In genomic region chr1:162785222-162785621, GRCm38 (mm10) we compare ENCODE assay signal across 23 mouse cellular contexts. TPM values are rescaled to one million over a fixed set of nuclear protein-coding genes. Genes with fewer than 3 reads are reported as not detected.
DNase-seq lines count a peak whose midpoint lies in the region; ATAC-seq and TF ChIP-seq lines count a peak whose summit lies in the region.
"Had no signal": no experiment of that assay in that cellular context is flagged by ENCODE, and none has a peak within 500 bp of the region (broad histone marks: within the 10 kb centered on the region; RNA-seq: fewer than 3 reads in every experiment).

No protein-coding gene starts in this region.

- no peak overlapping the region for H3K27ac ChIP-seq in forebrain, embryonic 14.5 days (ENCODE audit: low read depth, low read length)
- no peak overlapping the region for H3K27ac ChIP-seq in forebrain, embryonic 12.5 days
- no peak overlapping the region for H3K27ac ChIP-seq in forebrain, postnatal 0 days (ENCODE audit: low read depth, low read length)
- no peak overlapping the region for H3K27ac ChIP-seq in forebrain, embryonic 11.5 days (ENCODE audit: low read depth, low read length)
- H3K27ac ChIP-seq in midbrain, embryonic 14.5 days (replicated peaks; ENCODE audit: low read depth, low read length): no peak overlapping the region
- H3K27ac ChIP-seq in midbrain, embryonic 11.5 days (ENCODE audit: low read depth, low read length): no peak overlapping the region
- H3K27ac ChIP-seq: heart, embryonic 15.5 days; hindbrain, embryonic 14.5 days; hindbrain, postnatal 0 days had no signal

- no peak; the same call in 1 of the 2 replicates for ATAC-seq in forebrain, embryonic 14.5 days
- no peak for ATAC-seq in forebrain, embryonic 12.5 days (ENCODE audit: low FRiP score)
- ATAC-seq in forebrain, postnatal 0 days: peak; percentile 56; the same call in 1 of the 2 replicates
- ATAC-seq in forebrain, embryonic 11.5 days (replicated peaks; ENCODE audit: low FRiP score): no peak
- no peak for ATAC-seq in midbrain, embryonic 14.5 days (ENCODE audit: low FRiP score, low TSS enrichment)
- no peak for ATAC-seq in midbrain, embryonic 11.5 days (ENCODE audit: low FRiP score)
- ATAC-seq: activated CD4-positive, CD25-positive, alpha-beta regulatory T cell, adult 4 months; hindbrain, postnatal 0 days; inflammation-experienced regulatory T-cells, adult 6 months had no signal

- no peaks in the 10 kb centered on the region for H3K27me3 ChIP-seq in forebrain, embryonic 14.5 days (replicated peaks; ENCODE audit: control insufficient read depth, insufficient read depth, low read length)
- no peaks in the 10 kb centered on the region for H3K27me3 ChIP-seq in forebrain, embryonic 12.5 days
- no peaks in the 10 kb centered on the region for H3K27me3 ChIP-seq in forebrain, postnatal 0 days (ENCODE audit: insufficient read depth, low read length)
- H3K27me3 ChIP-seq in forebrain, embryonic 11.5 days (ENCODE audit: control insufficient read depth, insufficient read depth, low read length): no peaks in the 10 kb centered on the region
- no peaks in the 10 kb centered on the region for H3K27me3 ChIP-seq in midbrain, embryonic 14.5 days (ENCODE audit: control insufficient read depth, insufficient read depth, low read length)
- H3K27me3 ChIP-seq in midbrain, embryonic 11.5 days (ENCODE audit: control insufficient read depth, insufficient read depth, low read length): no peaks in the 10 kb centered on the region
- H3K27me3 ChIP-seq: heart, embryonic 12.5 days; heart, embryonic 15.5 days had no signal

- DNase-seq in forebrain, embryonic 14.5 days (ENCODE audit: low spot score): peak; percentile 48
- DNase-seq in forebrain, postnatal 0 days: peak; percentile 10
- DNase-seq in forebrain, embryonic 11.5 days (ENCODE audit: low spot score): no peak
- DNase-seq in midbrain, embryonic 14.5 days: peak; percentile 11
- no peak for DNase-seq in midbrain, embryonic 11.5 days (ENCODE audit: low spot score, missing footprints)
- DNase-seq in brain, embryonic 14.5 days (ENCODE audit: low read depth): peak; percentile 60
- DNase-seq: adrenal gland, adult 8-10 months; adrenal gland, postnatal 25 days; cerebellum, adult 18-20 months; cerebellum, adult 9-10 months; cerebellum, postnatal 14 days; gastrocnemius, postnatal 25 days; heart, adult 18-20 months; heart, postnatal 10 days; heart, postnatal 4 days had no signal

- H3K4me1 ChIP-seq in forebrain, embryonic 14.5 days (ENCODE audit: control insufficient read depth, insufficient read depth, low read length): no peaks in the 10 kb centered on the region
- no peaks in the 10 kb centered on the region for H3K4me1 ChIP-seq in forebrain, embryonic 12.5 days
- H3K4me1 ChIP-seq in forebrain, postnatal 0 days (ENCODE audit: insufficient read depth): no peaks in the 10 kb centered on the region
- no peaks in the 10 kb centered on the region for H3K4me1 ChIP-seq in forebrain, embryonic 11.5 days (replicated peaks; ENCODE audit: control insufficient read depth, insufficient read depth, low read length)
- no peaks in the 10 kb centered on the region for H3K4me1 ChIP-seq in midbrain, embryonic 14.5 days (ENCODE audit: control insufficient read depth, insufficient read depth, low read length)
- no peaks in the 10 kb centered on the region for H3K4me1 ChIP-seq in midbrain, embryonic 11.5 days (ENCODE audit: control insufficient read depth, insufficient read depth, low read length)
- H3K4me1 ChIP-seq: heart, embryonic 12.5 days; heart, embryonic 15.5 days had no signal

- no peak for TF ChIP-seq POLR2A in brain, embryonic 14.5 days (IDR thresholded peaks at IDR 0.05; ENCODE audit: borderline replicate concordance, extremely low read depth, insufficient read depth, insufficient read length, poor library complexity, severe bottlenecking)

- no peak overlapping the region for H3K4me3 ChIP-seq in forebrain, embryonic 14.5 days (ENCODE audit: low read depth, low read length)
- no peak overlapping the region for H3K4me3 ChIP-seq in forebrain, embryonic 12.5 days (replicated peaks)
- H3K4me3 ChIP-seq in forebrain, postnatal 0 days (ENCODE audit: low read depth, low read length): no peak overlapping the region
- H3K4me3 ChIP-seq in forebrain, embryonic 11.5 days (ENCODE audit: low read depth, low read length): no peak overlapping the region
- no peak overlapping the region for H3K4me3 ChIP-seq in midbrain, embryonic 14.5 days (replicated peaks; ENCODE audit: low read depth, low read length)
- H3K4me3 ChIP-seq in midbrain, embryonic 11.5 days (ENCODE audit: low read depth, low read length): no peak overlapping the region
- H3K4me3 ChIP-seq: heart, embryonic 12.5 days; heart, embryonic 15.5 days had no signal

- H3K4me2 ChIP-seq in forebrain, embryonic 14.5 days (ENCODE audit: low read length): no peak overlapping the region
- H3K4me2 ChIP-seq in forebrain, embryonic 12.5 days: no peak overlapping the region
- H3K4me2 ChIP-seq in forebrain, postnatal 0 days (ENCODE audit: low read depth): no peak overlapping the region
- no peak overlapping the region for H3K4me2 ChIP-seq in forebrain, embryonic 11.5 days (ENCODE audit: low read depth, low read length, severe bottlenecking)
- H3K4me2 ChIP-seq in midbrain, embryonic 14.5 days (ENCODE audit: low read length): no peak overlapping the region
- H3K4me2 ChIP-seq in midbrain, embryonic 11.5 days: no peak overlapping the region
- H3K4me2 ChIP-seq: heart, embryonic 12.5 days; heart, embryonic 15.5 days; hindbrain, embryonic 14.5 days had no signal

- no peak overlapping the region for H3K9ac ChIP-seq in forebrain, embryonic 14.5 days (ENCODE audit: low read length)
- H3K9ac ChIP-seq in forebrain, embryonic 12.5 days: no peak overlapping the region
- H3K9ac ChIP-seq in forebrain, postnatal 0 days: no peak overlapping the region
- no peak overlapping the region for H3K9ac ChIP-seq in forebrain, embryonic 11.5 days (ENCODE audit: low read length)
- H3K9ac ChIP-seq in midbrain, embryonic 14.5 days (replicated peaks; ENCODE audit: low read length): no peak overlapping the region
- no peak overlapping the region for H3K9ac ChIP-seq in midbrain, embryonic 11.5 days (ENCODE audit: low read length)
- H3K9ac ChIP-seq: heart, embryonic 12.5 days; heart, embryonic 15.5 days; hindbrain, embryonic 14.5 days had no signal

- WGBS in forebrain, embryonic 14.5 days: 77% methylated on average over 4 of the region's 4 CpGs
- 85% methylated on average over 4 of the region's 4 CpGs for WGBS in forebrain, embryonic 12.5 days
- 56% methylated on average over 4 of the region's 4 CpGs for WGBS in forebrain, postnatal 0 days
- 90% methylated on average over 4 of the region's 4 CpGs for WGBS in forebrain, embryonic 11.5 days
- 73% methylated on average over 4 of the region's 4 CpGs for WGBS in midbrain, embryonic 14.5 days
- 84% methylated on average over 4 of the region's 4 CpGs for WGBS in midbrain, embryonic 11.5 days

- no peaks in the 10 kb centered on the region for H3K36me3 ChIP-seq in forebrain, embryonic 14.5 days (ENCODE audit: control insufficient read depth, insufficient read depth, low read length)
- H3K36me3 ChIP-seq in forebrain, embryonic 12.5 days (replicated peaks): no peaks in the 10 kb centered on the region
- H3K36me3 ChIP-seq in forebrain, postnatal 0 days (ENCODE audit: insufficient read depth): no peaks in the 10 kb centered on the region
- H3K36me3 ChIP-seq in forebrain, embryonic 11.5 days (ENCODE audit: control insufficient read depth, insufficient read depth, low read length): no peaks in the 10 kb centered on the region
- no peaks in the 10 kb centered on the region for H3K36me3 ChIP-seq in midbrain, embryonic 14.5 days (ENCODE audit: control insufficient read depth, insufficient read depth, low read length)
- H3K36me3 ChIP-seq in midbrain, embryonic 11.5 days (ENCODE audit: control insufficient read depth, insufficient read depth, low read length): no peaks in the 10 kb centered on the region
- H3K36me3 ChIP-seq: heart, embryonic 12.5 days; heart, embryonic 15.5 days had no signal

- H3K9me3 ChIP-seq in forebrain, embryonic 14.5 days (replicated peaks; ENCODE audit: control insufficient read depth, low read length): no peaks in the 10 kb centered on the region
- no peaks in the 10 kb centered on the region for H3K9me3 ChIP-seq in forebrain, embryonic 12.5 days
- H3K9me3 ChIP-seq in forebrain, postnatal 0 days (ENCODE audit: low read length): no peaks in the 10 kb centered on the region
- H3K9me3 ChIP-seq in forebrain, embryonic 11.5 days (ENCODE audit: control insufficient read depth, low read length): no peaks in the 10 kb centered on the region
- H3K9me3 ChIP-seq in midbrain, embryonic 14.5 days (ENCODE audit: control insufficient read depth, low read length): no peaks in the 10 kb centered on the region
- no peaks in the 10 kb centered on the region for H3K9me3 ChIP-seq in midbrain, embryonic 11.5 days (ENCODE audit: control insufficient read depth, low read length)
- H3K9me3 ChIP-seq: heart, embryonic 12.5 days; heart, embryonic 15.5 days had no signal

- no peak for TF ChIP-seq CTCF in forebrain, postnatal 0 days (IDR thresholded peaks at IDR 0.05; ENCODE audit: low read depth)
- TF ChIP-seq CTCF in brain, embryonic 14.5 days (IDR thresholded peaks at IDR 0.05; ENCODE audit: borderline replicate concordance, extremely low read depth, insufficient read depth, insufficient read length): no peak

RNA-seq across cellular contexts. Expression of gene Fmo4, which starts 28.6 kb away (rescaled TPM):
- 0.12 and 0.22 TPM in 2 replicates for polyA plus RNA-seq in forebrain, embryonic 14.5 days (2014; fragmentation: Nextera tagmentation; extraction: Ambion mirVana)
- polyA plus RNA-seq in forebrain, embryonic 12.5 days (2016; fragmentation: Nextera tagmentation; extraction: Ambion mirVana): 0.23 TPM in 1 of 2 replicates, not detected in the other
- total RNA-seq in forebrain, postnatal 0 days (2014; rRNA removed): 0.76 and 0.85 TPM in 2 replicates
- polyA plus RNA-seq in forebrain, postnatal 0 days (2015; fragmentation: Nextera tagmentation; extraction: Ambion mirVana): 0.09 and 0.17 TPM in 2 replicates
- 0.37 and 0.71 TPM in 2 replicates for polyA plus RNA-seq in forebrain, embryonic 11.5 days (2014; fragmentation: Nextera tagmentation; extraction: Ambion mirVana)
- 0.27 and 0.33 TPM in 2 replicates for polyA plus RNA-seq in midbrain, embryonic 14.5 days (2014; fragmentation: Nextera tagmentation; extraction: Ambion mirVana)
- 0.85 and 0.86 TPM in 2 replicates for polyA plus RNA-seq in midbrain, embryonic 11.5 days (2014; fragmentation: Nextera tagmentation; extraction: Ambion mirVana)
- 0.55 and 0.79 TPM in 2 replicates for polyA plus RNA-seq in brain, embryonic 14.5 days (2012; rRNA removed)
- total RNA-seq: ES-E14; heart, adult 18-20 months had no signal
- polyA plus RNA-seq: activated CD4-positive, CD25-positive, alpha-beta regulatory T cell, adult 4 months; heart, embryonic 12.5 days; inflammation-experienced regulatory T-cells, adult 6 months had no signal

RNA-seq across cellular contexts. Expression of gene Prrc2c, which starts 44.9 kb away (rescaled TPM):
- 100 and 130 TPM in 2 replicates for polyA plus RNA-seq in forebrain, embryonic 14.5 days (2014; fragmentation: Nextera tagmentation; extraction: Ambion mirVana)
- polyA plus RNA-seq in forebrain, embryonic 12.5 days (2016; fragmentation: Nextera tagmentation; extraction: Ambion mirVana): 162 and 169 TPM in 2 replicates
- total RNA-seq in forebrain, postnatal 0 days (2014; rRNA removed): 52.5 and 72.5 TPM in 2 replicates
- 60.9 and 122 TPM in 2 replicates for polyA plus RNA-seq in forebrain, postnatal 0 days (2015; fragmentation: Nextera tagmentation; extraction: Ambion mirVana)
- polyA plus RNA-seq in forebrain, embryonic 11.5 days (2014; fragmentation: Nextera tagmentation; extraction: Ambion mirVana): 159 and 160 TPM in 2 replicates
- 165 TPM in 2 replicates for polyA plus RNA-seq in midbrain, embryonic 14.5 days (2014; fragmentation: Nextera tagmentation; extraction: Ambion mirVana)
- 151 and 163 TPM in 2 replicates for polyA plus RNA-seq in midbrain, embryonic 11.5 days (2014; fragmentation: Nextera tagmentation; extraction: Ambion mirVana)
- 31.1 and 73.6 TPM in 2 replicates for polyA plus RNA-seq in brain, embryonic 14.5 days (2012; rRNA removed)

Comparison
In these comparisons a context has a peak if more than half of its experiments do, and no peak if none do; other contexts are left out.
1. DNase-seq: peak in forebrain, embryonic 14.5 days (single experiment), forebrain, postnatal 0 days (single experiment), midbrain, embryonic 14.5 days (single experiment) and brain, embryonic 14.5 days (single experiment); none in forebrain, embryonic 11.5 days (single experiment) and midbrain, embryonic 11.5 days (single experiment).